Mouse (Mus musculus): ENCODE measurements around the gene Tmem216. TPM values are rescaled to one million over a fixed set of nuclear protein-coding genes. Genes with fewer than 3 reads are reported as not detected.

The Tmem216 gene
- polyA plus RNA-seq, 1 experiment from 2014 or later: 28.4 TPM

DNA sequence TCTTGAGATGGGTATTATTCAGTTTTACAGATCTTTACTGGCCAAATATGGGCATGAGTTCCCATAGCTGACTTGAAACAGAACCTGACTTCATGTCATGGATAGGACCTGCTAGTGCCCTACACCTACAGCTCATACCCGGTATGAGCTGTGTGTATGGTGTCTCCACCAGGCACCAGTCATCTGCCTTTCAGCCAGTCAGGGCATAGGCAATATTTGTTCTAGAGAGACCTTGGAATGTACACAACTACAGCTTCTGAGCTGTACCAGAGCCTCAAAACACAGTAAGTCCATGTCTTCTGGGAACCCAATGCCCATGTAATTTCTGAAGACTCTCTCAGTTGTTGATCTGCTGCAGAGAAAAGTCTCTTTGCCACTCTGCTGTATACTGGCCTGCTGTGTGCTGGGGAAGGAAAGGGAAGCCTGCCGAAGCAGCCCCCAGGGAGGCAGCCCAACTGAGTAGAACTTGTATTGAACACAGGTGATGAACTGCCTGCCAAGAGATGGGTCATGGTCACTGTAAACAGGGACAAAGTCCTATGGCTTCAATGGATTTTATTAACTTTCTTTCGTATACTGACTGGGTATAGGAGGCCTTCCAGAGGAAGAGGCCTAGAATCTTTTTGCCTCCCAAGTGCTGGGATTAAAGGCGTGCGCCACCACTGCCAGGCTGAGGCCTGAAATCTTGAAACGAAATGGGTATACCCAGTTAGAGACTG is 35.8 kb upstream of the Tmem216 start:
- no peak overlapping the region for H3K4me3 ChIP-seq (ENCODE audit: low read length)
- H3K9ac ChIP-seq (ENCODE audit: low read depth, low read length): no peak overlapping the region
- H3K36me3 ChIP-seq (ENCODE audit: control insufficient read depth, insufficient read depth, low read length): peaks cover 9% of the 10 kb centered on the region
- WGBS: 91% methylated on average over 6 of the region's 6 CpGs
- ATAC-seq: no peak
- no peaks in the 10 kb centered on the region for H3K27me3 ChIP-seq (replicated peaks; ENCODE audit: control insufficient read depth, insufficient read depth, low read length)
- H3K9me3 ChIP-seq (ENCODE audit: control insufficient read depth, low read length): no peaks in the 10 kb centered on the region
- H3K4me1 ChIP-seq (ENCODE audit: control insufficient read depth, insufficient read depth, low read length): no peaks in the 10 kb centered on the region
- H3K4me2 ChIP-seq (ENCODE audit: low read depth, low read length): no peak overlapping the region
- H3K27ac ChIP-seq (ENCODE audit: low read length): no peak overlapping the region

DNA sequence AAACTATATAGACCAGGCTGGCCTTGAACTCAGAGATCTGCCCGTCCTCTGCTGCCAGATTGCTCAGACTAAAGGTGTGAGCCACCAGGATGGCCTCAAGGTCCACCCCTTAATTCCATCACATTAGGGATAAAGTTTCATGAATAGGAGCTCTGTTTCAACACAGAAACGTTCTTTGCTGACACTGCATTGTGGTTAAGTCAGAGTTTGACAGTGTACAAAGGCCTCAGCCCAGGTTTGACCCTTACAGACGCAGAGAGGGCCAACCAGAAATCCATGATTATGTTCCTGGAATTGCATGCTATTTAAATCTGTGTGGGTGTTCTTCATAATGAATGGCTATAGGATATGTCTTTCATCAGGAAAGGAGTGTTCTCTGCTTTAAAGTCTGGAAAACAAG is 34.3 kb upstream of the Tmem216 start:
- ATAC-seq: no peak
- Histone ChIP-seq H3K4me3 (ENCODE audit: low read length) (no peak overlapping the region), H3K4me2 (ENCODE audit: low read depth, low read length) (no peak overlapping the region), H3K9ac (ENCODE audit: low read depth, low read length) (no peak overlapping the region), H3K9me3 (ENCODE audit: control insufficient read depth, low read length) (no peaks in the 10 kb centered on the region), H3K27ac (ENCODE audit: low read length) (no peak overlapping the region), H3K27me3 (replicated peaks; ENCODE audit: control insufficient read depth, insufficient read depth, low read length) (no peaks in the 10 kb centered on the region), H3K36me3 (ENCODE audit: control insufficient read depth, insufficient read depth, low read length) (peaks cover 9% of the 10 kb centered on the region), H3K4me1 (ENCODE audit: control insufficient read depth, insufficient read depth, low read length) (no peaks in the 10 kb centered on the region)
- WGBS: 70% methylated on average over 3 of the region's 3 CpGs

GRCm38 (mm10) chr19:10589127-10589857 is 33.3 kb upstream of the Tmem216 start:
- no peak overlapping the region for H3K4me3 ChIP-seq (ENCODE audit: low read length)
- no peaks in the 10 kb centered on the region for H3K4me1 ChIP-seq (ENCODE audit: control insufficient read depth, insufficient read depth, low read length)
- H3K9ac ChIP-seq (ENCODE audit: low read depth, low read length): no peak overlapping the region
- no peaks in the 10 kb centered on the region for H3K9me3 ChIP-seq (ENCODE audit: control insufficient read depth, low read length)
- no peak overlapping the region for H3K4me2 ChIP-seq (ENCODE audit: low read depth, low read length)
- no peak overlapping the region; the same call in 1 of the 2 replicates for H3K27ac ChIP-seq (ENCODE audit: low read length)
- WGBS: 57% methylated on average over 5 of the region's 5 CpGs
- ATAC-seq: no peak
- no peaks in the 10 kb centered on the region for H3K27me3 ChIP-seq (replicated peaks; ENCODE audit: control insufficient read depth, insufficient read depth, low read length)
- peaks cover 9% of the 10 kb centered on the region for H3K36me3 ChIP-seq (ENCODE audit: control insufficient read depth, insufficient read depth, low read length)

DNA sequence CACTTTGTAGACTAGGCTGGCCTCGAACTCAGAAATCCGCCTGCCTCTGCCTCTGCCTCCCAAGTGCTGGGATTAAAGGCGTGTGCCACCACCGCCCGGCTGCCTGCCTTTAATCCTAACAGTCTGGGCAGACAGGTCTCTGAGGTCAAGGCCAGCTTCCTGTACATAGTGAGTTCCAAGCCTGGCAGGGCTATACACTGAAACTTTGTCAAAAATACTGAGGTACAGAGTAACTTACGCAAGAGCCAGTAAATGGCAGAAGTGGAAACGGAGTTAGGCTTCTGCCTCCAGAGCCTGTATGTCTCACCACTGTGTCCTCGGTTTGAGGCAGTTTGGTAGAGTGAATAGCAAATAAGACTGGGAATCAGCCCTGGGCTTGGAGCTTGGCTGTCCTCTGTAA is 31.2 kb upstream of the Tmem216 start:
- 87% methylated on average over 8 of the region's 8 CpGs for WGBS

DNA sequence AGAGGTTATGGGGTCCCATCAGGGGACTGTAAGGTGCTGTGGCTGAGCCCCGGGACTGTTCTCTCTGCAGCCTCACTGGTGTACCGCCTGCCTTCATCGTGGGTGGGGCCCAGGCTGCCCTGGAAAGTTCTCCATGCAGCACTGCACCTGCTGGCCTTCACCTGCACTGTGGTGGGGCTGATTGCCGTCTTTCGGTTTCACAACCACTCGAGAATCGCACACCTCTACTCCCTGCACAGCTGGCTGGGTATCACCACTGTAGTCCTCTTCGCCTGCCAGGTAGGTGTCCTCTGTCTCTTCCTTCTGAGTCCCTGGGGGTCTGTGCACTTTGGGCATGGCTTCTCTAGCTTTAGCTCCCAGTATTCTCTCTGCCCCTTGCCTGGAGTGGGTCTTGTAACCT is 29.1 kb upstream of the Tmem216 start:
- no peaks in the 10 kb centered on the region for H3K4me1 ChIP-seq (ENCODE audit: control insufficient read depth, insufficient read depth, low read length)

More for the DNA sequence above, 31.2 kb upstream of the Tmem216 start:
- Histone ChIP-seq H3K36me3 (ENCODE audit: control insufficient read depth, insufficient read depth, low read length) (peaks cover 4% of the 10 kb centered on the region), H3K9ac (ENCODE audit: low read depth, low read length) (no peak overlapping the region), H3K9me3 (ENCODE audit: control insufficient read depth, low read length) (no peaks in the 10 kb centered on the region), H3K27me3 (replicated peaks; ENCODE audit: control insufficient read depth, insufficient read depth, low read length) (no peaks in the 10 kb centered on the region), H3K4me1 (ENCODE audit: control insufficient read depth, insufficient read depth, low read length) (no peaks in the 10 kb centered on the region), H3K27ac (ENCODE audit: low read length) (no peak overlapping the region), H3K4me2 (ENCODE audit: low read depth, low read length) (no peak overlapping the region), H3K4me3 (ENCODE audit: low read length) (no peak overlapping the region)
- ATAC-seq: no peak

DNA sequence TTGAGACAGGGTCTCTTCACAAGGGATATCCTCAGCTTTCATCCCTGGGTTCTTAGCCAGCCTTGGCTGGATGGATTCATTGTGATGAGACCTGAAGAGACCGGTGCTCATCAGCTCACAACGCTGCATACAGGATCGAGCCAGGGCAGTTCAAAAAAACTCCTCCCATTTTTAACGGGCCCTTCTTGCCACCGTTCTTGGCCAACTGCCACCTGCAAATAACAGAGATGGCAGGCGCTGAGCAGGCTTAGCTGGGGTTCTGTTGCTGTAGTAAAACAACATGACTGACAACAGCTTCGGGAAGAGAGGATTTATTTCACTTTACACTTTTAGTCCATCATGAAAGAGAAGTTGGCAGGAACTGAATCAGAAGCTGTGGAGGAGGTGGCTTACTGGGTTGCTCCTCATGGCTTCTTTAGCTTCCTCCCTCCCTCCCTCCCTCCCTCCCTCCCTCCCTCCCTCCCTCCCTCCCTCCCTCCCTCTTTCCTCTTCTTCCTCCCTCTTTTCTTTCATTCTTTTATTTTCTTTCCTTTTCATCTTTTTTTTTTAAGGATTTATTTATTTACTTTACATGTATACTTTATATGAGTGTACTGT is 27.6 kb upstream of the Tmem216 start:
- Histone ChIP-seq H3K4me1 (ENCODE audit: control insufficient read depth, insufficient read depth, low read length) (peaks cover 3% of the 10 kb centered on the region; the same call in 1 of the 2 replicates), H3K4me3 (ENCODE audit: low read length) (no peak overlapping the region), H3K27ac (ENCODE audit: low read length) (no peak overlapping the region), H3K4me2 (ENCODE audit: low read depth, low read length) (no peak overlapping the region), H3K27me3 (replicated peaks; ENCODE audit: control insufficient read depth, insufficient read depth, low read length) (no peaks in the 10 kb centered on the region), H3K9me3 (ENCODE audit: control insufficient read depth, low read length) (no peaks in the 10 kb centered on the region), H3K9ac (ENCODE audit: low read depth, low read length) (no peak overlapping the region), H3K36me3 (ENCODE audit: control insufficient read depth, insufficient read depth, low read length) (no peaks in the 10 kb centered on the region; the same call in 1 of the 2 replicates)
- 70% methylated on average over 7 of the region's 7 CpGs for WGBS
- no peak for ATAC-seq

More for the DNA sequence above, 29.1 kb upstream of the Tmem216 start:
- 60% methylated on average over 8 of the region's 8 CpGs for WGBS
- Histone ChIP-seq H3K36me3 (ENCODE audit: control insufficient read depth, insufficient read depth, low read length) (no peaks in the 10 kb centered on the region; the same call in 1 of the 2 replicates), H3K9me3 (ENCODE audit: control insufficient read depth, low read length) (no peaks in the 10 kb centered on the region), H3K27ac (ENCODE audit: low read length) (no peak overlapping the region), H3K27me3 (replicated peaks; ENCODE audit: control insufficient read depth, insufficient read depth, low read length) (no peaks in the 10 kb centered on the region), H3K4me3 (ENCODE audit: low read length) (no peak overlapping the region), H3K4me2 (ENCODE audit: low read depth, low read length) (0 out of 2 replicates have a peak overlapping the region, but pooled peaks have one; percentile 17), H3K9ac (ENCODE audit: low read depth, low read length) (no peak overlapping the region)
- peak; percentile 95 for ATAC-seq

DNA sequence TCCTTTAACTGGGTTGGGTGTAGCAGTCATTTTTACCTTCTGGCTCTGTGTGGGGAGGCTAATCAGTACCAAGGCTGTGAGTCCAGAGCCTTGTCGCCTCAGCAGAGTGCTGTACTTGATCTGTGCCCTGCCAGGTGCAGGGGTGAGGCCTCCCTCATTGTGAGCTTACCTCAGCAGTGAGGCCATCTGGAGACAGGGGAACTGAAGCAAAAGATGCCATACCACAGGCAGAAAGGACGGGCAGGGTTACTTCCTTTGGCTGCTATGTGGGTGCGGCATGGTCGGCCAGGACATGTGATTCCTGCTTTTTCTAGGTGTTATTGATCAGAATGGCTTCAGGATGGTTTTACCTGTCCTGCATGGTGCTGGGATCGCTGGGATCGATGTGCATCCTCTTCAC is 25.9 kb upstream of the Tmem216 start:
- Histone ChIP-seq H3K4me1 (ENCODE audit: control insufficient read depth, insufficient read depth, low read length) (peaks cover 4% of the 10 kb centered on the region; the same call in 1 of the 2 replicates), H3K9ac (ENCODE audit: low read depth, low read length) (no peak overlapping the region), H3K9me3 (ENCODE audit: control insufficient read depth, low read length) (no peaks in the 10 kb centered on the region), H3K4me2 (ENCODE audit: low read depth, low read length) (no peak overlapping the region), H3K27ac (ENCODE audit: low read length) (no peak overlapping the region), H3K36me3 (ENCODE audit: control insufficient read depth, insufficient read depth, low read length) (no peaks in the 10 kb centered on the region), H3K4me3 (ENCODE audit: low read length) (no peak overlapping the region), H3K27me3 (replicated peaks; ENCODE audit: control insufficient read depth, insufficient read depth, low read length) (no peaks in the 10 kb centered on the region)
- no peak for ATAC-seq
- WGBS: 84% methylated on average over 6 of the region's 6 CpGs

DNA sequence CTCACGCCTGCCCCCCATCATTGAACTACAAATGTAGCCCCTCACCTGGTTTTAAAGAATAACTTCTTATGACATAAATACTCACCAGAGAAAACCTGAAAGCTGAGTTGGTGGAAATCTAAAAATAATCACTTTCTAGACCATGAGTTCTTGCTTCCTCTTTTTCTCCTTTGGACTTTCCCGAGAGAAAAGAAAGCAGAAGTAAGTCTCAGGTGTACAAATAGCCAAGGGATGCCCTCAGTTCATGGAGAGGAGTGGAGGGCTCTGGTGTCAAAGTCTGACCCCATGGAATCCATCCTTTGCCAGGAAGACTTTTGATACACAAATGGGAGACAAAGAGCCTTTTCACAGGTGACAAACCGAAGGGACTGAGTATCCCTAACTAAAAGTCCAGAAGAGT is 24.7 kb upstream of the Tmem216 start:
- H3K36me3 ChIP-seq (ENCODE audit: control insufficient read depth, insufficient read depth, low read length): no peaks in the 10 kb centered on the region
- peaks cover 4% of the 10 kb centered on the region; the same call in 1 of the 2 replicates for H3K4me1 ChIP-seq (ENCODE audit: control insufficient read depth, insufficient read depth, low read length)
- H3K4me2 ChIP-seq (ENCODE audit: low read depth, low read length): no peak overlapping the region
- H3K9ac ChIP-seq (ENCODE audit: low read depth, low read length): no peak overlapping the region
- H3K4me3 ChIP-seq (ENCODE audit: low read length): no peak overlapping the region
- no peaks in the 10 kb centered on the region for H3K27me3 ChIP-seq (replicated peaks; ENCODE audit: control insufficient read depth, insufficient read depth, low read length)
- H3K27ac ChIP-seq (ENCODE audit: low read length): no peak overlapping the region
- ATAC-seq: no peak
- WGBS: 76% methylated on average over 3 of the region's 3 CpGs
- H3K9me3 ChIP-seq (ENCODE audit: control insufficient read depth, low read length): no peaks in the 10 kb centered on the region

DNA sequence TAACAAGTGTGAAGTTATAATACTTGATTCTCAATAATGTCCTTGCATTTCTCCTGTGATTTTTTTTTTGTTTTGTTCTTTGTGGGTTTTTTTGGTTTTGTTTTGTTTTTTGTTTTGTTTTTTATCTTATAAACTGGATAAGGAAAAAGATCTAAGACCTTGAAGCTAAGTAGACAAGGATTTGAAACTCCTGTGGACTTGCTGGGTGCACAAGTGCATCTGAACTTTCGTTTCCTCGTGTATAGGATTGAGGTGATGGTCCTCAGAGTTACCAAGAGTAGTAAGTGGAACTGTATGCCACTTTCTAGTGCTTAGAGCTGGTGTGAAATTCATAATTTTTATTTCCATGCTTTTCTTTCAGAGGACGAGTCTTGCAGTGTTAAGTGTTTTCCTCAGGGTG is 24.1 kb upstream of the Tmem216 start:
- H3K27me3 ChIP-seq (replicated peaks; ENCODE audit: control insufficient read depth, insufficient read depth, low read length): no peaks in the 10 kb centered on the region
- peaks cover 4% of the 10 kb centered on the region; the same call in 1 of the 2 replicates for H3K4me1 ChIP-seq (ENCODE audit: control insufficient read depth, insufficient read depth, low read length)
- H3K36me3 ChIP-seq (ENCODE audit: control insufficient read depth, insufficient read depth, low read length): no peaks in the 10 kb centered on the region; the same call in 1 of the 2 replicates
- no peaks in the 10 kb centered on the region for H3K9me3 ChIP-seq (ENCODE audit: control insufficient read depth, low read length)
- H3K27ac ChIP-seq (ENCODE audit: low read length): no peak overlapping the region
- H3K4me3 ChIP-seq (ENCODE audit: low read length): no peak overlapping the region
- 84% methylated on average over 3 of the region's 3 CpGs for WGBS
- ATAC-seq: no peak
- H3K9ac ChIP-seq (ENCODE audit: low read depth, low read length): no peak overlapping the region
- no peak overlapping the region for H3K4me2 ChIP-seq (ENCODE audit: low read depth, low read length)
